In the genomic region with DNA sequence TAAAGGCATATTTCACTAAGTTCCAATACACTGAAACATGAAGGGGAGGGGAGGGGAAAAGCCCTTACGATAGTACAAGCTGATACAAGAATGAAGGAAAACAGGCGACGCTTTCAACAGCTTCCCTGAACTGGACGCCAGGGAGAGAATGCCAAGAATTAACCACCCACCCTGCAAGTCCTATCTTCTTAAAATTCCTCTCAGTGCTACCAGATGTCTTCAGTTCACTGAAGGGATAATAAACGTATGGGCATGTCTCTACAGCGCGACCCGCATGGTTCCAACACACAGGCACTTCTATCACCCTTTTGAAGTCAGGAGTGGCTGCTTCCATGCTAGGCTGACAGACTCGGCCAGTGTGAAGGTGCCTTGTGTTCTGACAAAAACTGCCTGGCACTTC, we compare ENCODE assay signal across 13 mouse cellular contexts.
DNase-seq lines count a peak whose midpoint lies in the region; ATAC-seq and TF ChIP-seq lines count a peak whose summit lies in the region.
"Had no signal": no experiment of that assay in that cellular context is flagged by ENCODE, and none has a peak within 500 bp of the region (broad histone marks: within the 10 kb centered on the region; RNA-seq: fewer than 3 reads in every experiment).

No protein-coding gene starts in this region.

- TF ChIP-seq POLR2A in heart, adult 2 months (IDR thresholded peaks at IDR 0.05; ENCODE audit: insufficient read depth, low read depth, low read length), result no peak

- 0 out of 2 replicates have a peak overlapping the region, but pooled peaks have one; percentile 13 for H3K9ac ChIP-seq in heart, embryonic 14.5 days (ENCODE audit: low read length)
- H3K9ac ChIP-seq in heart, adult 2 months (ENCODE audit: low read depth, low read length), result no peak overlapping the region
- H3K9ac ChIP-seq in lung, embryonic 15.5 days, result no peak overlapping the region
- H3K9ac ChIP-seq in limb, embryonic 15.5 days, result no peak overlapping the region
- H3K9ac ChIP-seq: liver, embryonic 15.5 days; midbrain, embryonic 12.5 days had no signal

- peaks cover 5% of the 10 kb centered on the region; the same call in 1 of the 2 replicates for H3K36me3 ChIP-seq in heart, embryonic 14.5 days (ENCODE audit: control insufficient read depth, insufficient read depth, low read length)
- no peaks in the 10 kb centered on the region for H3K36me3 ChIP-seq in heart, adult 2 months (ENCODE audit: control insufficient read depth, insufficient read depth, low read length)
- H3K36me3 ChIP-seq in lung, embryonic 15.5 days, result no peaks in the 10 kb centered on the region
- H3K36me3 ChIP-seq in embryonic facial prominence, embryonic 10.5 days (replicated peaks), result peaks cover 10% of the 10 kb centered on the region
- no peaks in the 10 kb centered on the region for H3K36me3 ChIP-seq in limb, embryonic 15.5 days
- H3K36me3 ChIP-seq: liver, embryonic 15.5 days; midbrain, embryonic 12.5 days had no signal

- peak overlapping the region; percentile 58 to 90 for H3K27ac ChIP-seq in heart, embryonic 14.5 days (replicated peaks in 1 of 2; ENCODE audit: control insufficient read depth in 1 of 2, insufficient read depth in 1 of 2, low read depth in 2 of 2, low read length in 2 of 2)
- H3K27ac ChIP-seq in heart, adult 2 months, result no peak overlapping the region
- H3K27ac ChIP-seq in lung, embryonic 15.5 days, result 0 out of 2 replicates have a peak overlapping the region, but pooled peaks have one; percentile 9
- peak overlapping the region; percentile 6; the same call in 1 of the 2 replicates for H3K27ac ChIP-seq in embryonic facial prominence, embryonic 10.5 days (replicated peaks)
- H3K27ac ChIP-seq in limb, embryonic 15.5 days, result peak overlapping the region; percentile 71
- H3K27ac ChIP-seq: liver, embryonic 15.5 days; midbrain, embryonic 12.5 days had no signal

- H3K4me2 ChIP-seq in heart, embryonic 14.5 days (ENCODE audit: low read length), result peak overlapping the region; percentile 36
- H3K4me2 ChIP-seq in lung, embryonic 15.5 days, result peak overlapping the region; percentile 10; the same call in 1 of the 2 replicates
- no peak overlapping the region for H3K4me2 ChIP-seq in limb, embryonic 15.5 days
- H3K4me2 ChIP-seq: liver, embryonic 15.5 days; midbrain, embryonic 12.5 days had no signal

- ATAC-seq in heart, embryonic 14.5 days (ENCODE audit: insufficient number of reproducible peaks, insufficient read depth, low FRiP score, low read depth), result no peak
- ATAC-seq in lung, embryonic 15.5 days (ENCODE audit: borderline replicate concordance, extremely low read depth, low FRiP score, low TSS enrichment), result no peak
- no peak for ATAC-seq in limb, embryonic 15.5 days (ENCODE audit: insufficient number of reproducible peaks, low FRiP score, low TSS enrichment, low read depth)
- ATAC-seq: CD4-positive, CD25-positive, alpha-beta regulatory T cell, adult 4 months; inflammation-experienced regulatory T-cells, adult 6 months had no signal

- H3K4me1 ChIP-seq in heart, embryonic 14.5 days (ENCODE audit: control insufficient read depth in 2 of 2, insufficient read depth in 2 of 2, low read length in 2 of 2), result peaks cover 68 to 89% of the 10 kb centered on the region in 2 experiments
- H3K4me1 ChIP-seq in heart, adult 2 months (ENCODE audit: control insufficient read depth, insufficient read depth, low read length), result no peaks in the 10 kb centered on the region
- peaks cover 41% of the 10 kb centered on the region for H3K4me1 ChIP-seq in lung, embryonic 15.5 days
- peaks cover 63% of the 10 kb centered on the region for H3K4me1 ChIP-seq in embryonic facial prominence, embryonic 10.5 days
- peaks cover 47% of the 10 kb centered on the region for H3K4me1 ChIP-seq in limb, embryonic 15.5 days
- H3K4me1 ChIP-seq: liver, embryonic 15.5 days had no signal

- DNase-seq in heart, adult 2 months, result no peak
- no peak for DNase-seq in lung, adult 18-20 months
- no peak for DNase-seq in embryonic facial prominence, embryonic 10.5 days (ENCODE audit: low spot score)
- DNase-seq in gastrocnemius, postnatal 25 days, result no peak
- DNase-seq: cerebellum, adult 11 months; left cerebral cortex, postnatal 4 days had no signal

- no peaks in the 10 kb centered on the region for H3K79me2 ChIP-seq in heart, adult 2 months (replicated peaks; ENCODE audit: control insufficient read depth, insufficient read depth, low read length)

- H3K27me3 ChIP-seq in heart, embryonic 14.5 days (ENCODE audit: control insufficient read depth, insufficient read depth, low read length), result no peaks in the 10 kb centered on the region
- H3K27me3 ChIP-seq in heart, adult 2 months (ENCODE audit: control insufficient read depth, insufficient read depth, low read length), result no peaks in the 10 kb centered on the region
- H3K27me3 ChIP-seq in lung, embryonic 15.5 days, result no peaks in the 10 kb centered on the region
- no peaks in the 10 kb centered on the region for H3K27me3 ChIP-seq in embryonic facial prominence, embryonic 10.5 days (replicated peaks; ENCODE audit: low read depth, poor library complexity, severe bottlenecking)
- no peaks in the 10 kb centered on the region for H3K27me3 ChIP-seq in limb, embryonic 15.5 days
- H3K27me3 ChIP-seq: liver, embryonic 15.5 days; midbrain, embryonic 12.5 days had no signal

- H3K9me3 ChIP-seq in heart, embryonic 14.5 days (ENCODE audit: control insufficient read depth, low read length), result no peaks in the 10 kb centered on the region
- H3K9me3 ChIP-seq in lung, embryonic 15.5 days, result no peaks in the 10 kb centered on the region
- no peaks in the 10 kb centered on the region for H3K9me3 ChIP-seq in embryonic facial prominence, embryonic 10.5 days
- H3K9me3 ChIP-seq in limb, embryonic 15.5 days, result no peaks in the 10 kb centered on the region
- H3K9me3 ChIP-seq: liver, embryonic 15.5 days; midbrain, embryonic 12.5 days had no signal

- intact Hi-C loops in heart, adult 2 months (cut with DNase I), result no loop called here

- WGBS in heart, embryonic 14.5 days, result 7% methylated on average over 9 of the region's 9 CpGs
- 50% methylated on average over 9 of the region's 9 CpGs for WGBS in heart, adult 2 months
- 18% methylated on average over 9 of the region's 9 CpGs for WGBS in lung, embryonic 15.5 days
- 61% methylated on average over 9 of the region's 9 CpGs for WGBS in embryonic facial prominence, embryonic 10.5 days
- WGBS in limb, embryonic 15.5 days, result 23% methylated on average over 9 of the region's 9 CpGs

- H3K4me3 ChIP-seq in heart, embryonic 14.5 days (ENCODE audit: control insufficient read depth in 1 of 2, insufficient read depth in 1 of 2, low read depth in 1 of 2, low read length in 2 of 2), result no peak overlapping the region
- no peak overlapping the region for H3K4me3 ChIP-seq in heart, adult 2 months
- H3K4me3 ChIP-seq in lung, embryonic 15.5 days, result no peak overlapping the region
- no peak overlapping the region for H3K4me3 ChIP-seq in embryonic facial prominence, embryonic 10.5 days
- no peak overlapping the region for H3K4me3 ChIP-seq in limb, embryonic 15.5 days
- H3K4me3 ChIP-seq: liver, embryonic 15.5 days; midbrain, embryonic 12.5 days had no signal

- no peak for TF ChIP-seq EP300 in heart, adult 2 months (IDR thresholded peaks at IDR 0.05; ENCODE audit: insufficient read depth, low read depth, low read length)

- TF ChIP-seq CTCF in heart, adult 2 months (IDR thresholded peaks at IDR 0.05), result no peak
